Mouse (Mus musculus): ENCODE measurements around the gene Mad2l2. TPM values are rescaled to one million over a fixed set of nuclear protein-coding genes. Genes with fewer than 3 reads are reported as not detected.
"Not testable (repeated sequence)": the region's sequence is repeated elsewhere in the genome, so short reads cannot be mapped to it uniquely, and the experiment has no call there.

Gene Mad2l2
- total RNA-seq, 2 experiments from 2014 or later: 22.3 to 23.9 TPM

- DNase-seq: no peak
Measured at GRCm38 (mm10) chr4:148173811-148174494, 43.8 kb downstream of the Mad2l2 start.

GRCm38 (mm10) chr4:148174495-148174862, 44.3 kb downstream of the Mad2l2 start:
- DNase-seq: no peak

- DNase-seq: not testable (repeated sequence)
Measured at GRCm38 (mm10) chr4:148176603-148177002, 46.4 kb downstream of the Mad2l2 start.

GRCm38 (mm10) chr4:148177716-148178115, 47.5 kb downstream of the Mad2l2 start:
- no peak for DNase-seq

- no peak for DNase-seq
Measured at GRCm38 (mm10) chr4:148181483-148181882, 51.3 kb downstream of the Mad2l2 start.

GRCm38 (mm10) chr4:148182363-148182762, 52.2 kb downstream of the Mad2l2 start:
- DNase-seq: no peak

GRCm38 (mm10) chr4:148184564-148184963, 54.4 kb downstream of the Mad2l2 start:
- DNase-seq: no peak

GRCm38 (mm10) chr4:148185819-148186218, 55.6 kb downstream of the Mad2l2 start:
- DNase-seq: no peak

GRCm38 (mm10) chr4:148188767-148189166, 58.6 kb downstream of the Mad2l2 start:
- not testable (repeated sequence) for DNase-seq

- no peak for DNase-seq
Measured at GRCm38 (mm10) chr4:148192707-148193245, 62.6 kb downstream of the Mad2l2 start.

- no peak for DNase-seq
Measured at GRCm38 (mm10) chr4:148194400-148194799, 64.2 kb downstream of the Mad2l2 start.

Small RNA genes lying within 50 kb of the gene (microRNA-seq; reads per million reads assigned to microRNA genes)
- not detected for gene Mir7022

Other genes with a start within 250 kb of the Mad2l2 start
- gene Mfn2, start 225.7 kb upstream of the Mad2l2 start, total RNA-seq (2021): 100 to 1,000 TPM; 204 to 232 TPM
- gene Plod1, start 193.6 kb upstream of the Mad2l2 start, total RNA-seq (2021): 10 to 100 TPM; 42.0 to 42.1 TPM
- 10 to 100 TPM; 43.4 to 44.7 TPM for gene 2510039O18Rik, start 189.5 kb upstream of the Mad2l2 start, total RNA-seq (2021)
- gene Nppb, start 144.6 kb upstream of the Mad2l2 start, total RNA-seq (2021): not detected
- gene Nppa, start 129.7 kb upstream of the Mad2l2 start, total RNA-seq (2021): not detected
- gene Clcn6, start 91.6 kb upstream of the Mad2l2 start, total RNA-seq (2021): 10 to 100 TPM in 1 of 2 experiments, 1 to 10 TPM in 1; 8.4 to 12.8 TPM
- gene Mthfr, start 91.3 kb upstream of the Mad2l2 start, total RNA-seq (2021): 10 to 100 TPM; 41.9 to 44.0 TPM
- 10 to 100 TPM; 45.4 to 45.5 TPM for gene Agtrap, start 42.4 kb upstream of the Mad2l2 start, total RNA-seq (2021)
- gene Draxin, start 314 bp downstream of the Mad2l2 start, total RNA-seq (2021): under 1 TPM; 0.18 to 0.27 TPM
- gene Fbxo6, start 21.8 kb downstream of the Mad2l2 start, total RNA-seq (2021): 10 to 100 TPM; 30.4 to 31.3 TPM
- 1 to 10 TPM; 7.1 to 7.2 TPM for gene Fbxo44, start 30.1 kb downstream of the Mad2l2 start, total RNA-seq (2021)
- 1 to 10 TPM; 2.3 to 3.3 TPM for gene Fbxo2, start 30.2 kb downstream of the Mad2l2 start, total RNA-seq (2021)
- 1 to 10 TPM in 1 of 2 experiments, under 1 TPM in 1; 0.79 to 1.2 TPM for gene Disp3, start 157.6 kb downstream of the Mad2l2 start, total RNA-seq (2021)